Mouse (Mus musculus) limb, embryonic 12.5 days (tissue): ENCODE results near the gene Rb1. TPM values are rescaled to one million over a fixed set of nuclear protein-coding genes. Genes with fewer than 3 reads are reported as not detected.

ENCODE experiments used
- ATAC-seq: fragments of 200-750 bp; cut with Nextera tagmentation; 2 replicates; pipeline ENCODE4 v1.8.0; 2017; ENCODE audit warnings: low read depth, moderate TSS enrichment; ENCODE audit not compliant: insufficient number of reproducible peaks, insufficient read depth, low FRiP score, low TSS enrichment
- H3K27ac ChIP-seq: fragments of 300-500 bp; sonication (generic); 2 replicates; pipeline ENCODE4 v1.5.1; 2016; ENCODE audit warnings: mild to moderate bottlenecking, moderate library complexity
- H3K27me3 ChIP-seq: fragments of 300-500 bp; sonication (generic); 2 replicates; pipeline ENCODE4 v1.6.1; 2016; ENCODE audit warnings: mild to moderate bottlenecking, moderate library complexity
- H3K36me3 ChIP-seq: fragments of 300-500 bp; sonication (generic); 2 replicates; pipeline ENCODE4 v1.6.1; 2016; ENCODE audit warnings: mild to moderate bottlenecking, moderate library complexity
- H3K4me1 ChIP-seq: fragments of 300-500 bp; sonication (generic); replicated peaks from 2 replicates; pipeline ENCODE4 v1.6.1; 2016
- H3K4me2 ChIP-seq: fragments of 300-500 bp; sonication (generic); 2 replicates; pipeline ENCODE4 v1.6.1; 2016; ENCODE audit warnings: mild to moderate bottlenecking, moderate library complexity
- H3K4me3 ChIP-seq: fragments of 300-500 bp; sonication (generic); replicated peaks from 2 replicates; pipeline ENCODE4 v1.5.1; 2016; ENCODE audit warnings: mild to moderate bottlenecking
- H3K9ac ChIP-seq: fragments of 300-500 bp; sonication (generic); replicated peaks from 2 replicates; pipeline ENCODE4 v1.6.1; 2016; ENCODE audit warnings: mild to moderate bottlenecking, moderate library complexity
- H3K9me3 ChIP-seq: fragments of 300-500 bp; sonication (generic); 2 replicates; pipeline ENCODE4 v1.6.1; 2016; ENCODE audit warnings: mild to moderate bottlenecking, moderate library complexity
- WGBS: fragments of 180-500 bp; shearing (Covaris S2); methylation state at CpG from one replicate; pipeline ENCODE4 v1.1.7; 2016; 5-methylcytosine and 5-hydroxymethylcytosine counted together
- polyA plus RNA-seq: library from polyadenylated mRNA; unstranded; fragments of >200 nt; fragmentation: Nextera tagmentation; extraction: Ambion mirVana; gene quantifications from 2 replicates; pipeline ENCODE4 v1.2.1, GENCODE M21; 2016

The Rb1 gene
- polyA plus RNA-seq, 1 experiment from 2014 or later, result 22.2 TPM

DNA sequence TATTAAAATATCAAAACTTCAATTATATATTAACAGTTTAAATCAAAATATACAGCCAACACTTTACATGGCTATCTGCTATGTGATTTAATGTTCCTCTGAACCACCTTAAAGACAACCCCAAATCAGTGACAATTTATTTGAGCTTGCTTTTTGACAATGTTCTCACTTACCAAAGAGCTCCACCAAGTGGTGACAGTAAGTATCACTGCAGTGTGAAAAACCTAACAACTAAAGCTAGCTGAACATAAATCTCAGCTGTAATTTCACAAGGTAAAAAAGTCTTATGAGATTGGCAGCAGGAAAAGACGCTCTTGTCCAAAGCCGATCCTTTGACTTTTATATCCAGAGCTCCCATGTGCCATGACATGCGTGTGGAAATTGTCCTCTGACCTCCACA lies 22.4 kb downstream of the Rb1 start:
- WGBS, result 38% methylated on average over 3 of the region's 3 CpGs
- Histone ChIP-seq H3K27ac (no peak overlapping the region), H3K4me3 (no peak overlapping the region), H3K27me3 (no peaks in the 10 kb centered on the region), H3K4me1 (no peaks in the 10 kb centered on the region), H3K4me2 (no peak overlapping the region), H3K9ac (no peak overlapping the region), H3K9me3 (no peaks in the 10 kb centered on the region), H3K36me3 (no peaks in the 10 kb centered on the region)
- no peak for ATAC-seq

DNA sequence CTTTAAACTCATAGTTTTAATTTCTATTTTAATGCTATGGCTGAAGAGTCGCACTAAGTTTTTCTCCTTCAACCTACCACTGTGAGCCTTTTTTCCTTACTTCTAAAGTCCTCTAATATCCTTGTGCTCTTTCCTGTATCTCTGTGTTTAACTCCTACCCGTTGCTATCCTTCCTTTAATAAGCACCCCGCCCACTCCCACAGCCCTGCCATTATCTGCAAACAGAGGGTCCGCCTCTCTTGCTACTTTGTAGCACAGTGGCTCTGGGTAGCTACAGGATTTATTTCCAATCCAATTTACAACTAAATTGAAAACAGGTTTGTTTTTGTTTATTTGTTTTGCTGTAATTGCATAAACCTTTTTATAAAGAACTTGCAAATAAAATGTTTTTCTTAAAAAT lies 23.8 kb downstream of the Rb1 start:
- ATAC-seq, result no peak
- H3K36me3 ChIP-seq, result no peaks in the 10 kb centered on the region
- no peak overlapping the region for H3K27ac ChIP-seq
- no peak overlapping the region for H3K9ac ChIP-seq
- WGBS, result 59% methylated on average over 4 of the region's 4 CpGs
- no peaks in the 10 kb centered on the region for H3K4me1 ChIP-seq
- H3K27me3 ChIP-seq, result no peaks in the 10 kb centered on the region
- no peak overlapping the region for H3K4me2 ChIP-seq
- no peak overlapping the region for H3K4me3 ChIP-seq
- H3K9me3 ChIP-seq, result no peaks in the 10 kb centered on the region

DNA sequence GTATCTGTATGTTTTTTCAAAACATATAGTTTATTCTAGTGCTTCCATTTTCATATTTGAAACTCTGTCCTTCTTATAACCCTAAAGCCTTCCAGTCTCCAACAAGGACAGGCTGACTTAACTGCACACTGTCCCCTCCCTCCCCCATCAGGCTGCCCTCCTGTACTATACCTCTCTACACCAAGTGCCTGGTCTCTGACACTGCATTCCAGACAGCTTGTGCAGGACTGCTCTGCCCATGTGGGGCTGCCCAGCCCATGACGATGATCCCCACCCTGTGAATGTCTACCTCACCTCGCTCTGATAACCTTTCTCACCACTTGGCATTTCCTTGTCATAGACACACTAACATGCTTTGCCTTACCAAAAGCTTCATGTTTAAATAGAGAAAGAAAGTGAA lies 30.1 kb downstream of the Rb1 start:
- Histone ChIP-seq H3K9ac (no peak overlapping the region), H3K36me3 (no peaks in the 10 kb centered on the region), H3K9me3 (no peaks in the 10 kb centered on the region), H3K27me3 (no peaks in the 10 kb centered on the region), H3K4me2 (no peak overlapping the region), H3K27ac (no peak overlapping the region), H3K4me1 (no peaks in the 10 kb centered on the region), H3K4me3 (no peak overlapping the region)
- ATAC-seq, result no peak
- 84% methylated on average over 2 of the region's 2 CpGs for WGBS

DNA sequence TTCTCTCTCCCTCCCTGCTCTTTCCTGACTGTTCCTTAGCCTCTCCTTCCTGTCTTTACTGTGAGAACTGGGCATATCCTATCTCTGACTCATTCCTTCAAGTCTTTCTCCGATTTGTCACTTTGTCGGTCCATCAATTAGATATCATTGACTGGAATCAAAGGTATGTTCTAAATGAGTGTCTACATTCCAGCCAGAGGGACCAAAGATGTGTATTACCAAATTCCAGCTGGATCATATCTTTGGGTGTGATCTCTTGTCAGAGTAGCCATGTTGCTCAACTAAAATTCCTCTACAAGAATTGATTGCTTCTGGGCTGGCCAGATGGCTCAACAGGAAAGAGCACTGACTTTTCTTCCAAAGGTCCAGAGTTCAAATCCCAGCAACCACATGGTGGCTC lies 32.0 kb downstream of the Rb1 start:
- no peak overlapping the region for H3K4me3 ChIP-seq
- H3K27ac ChIP-seq, result no peak overlapping the region
- no peaks in the 10 kb centered on the region for H3K4me1 ChIP-seq
- WGBS, result 97% methylated on average over 2 of the region's 2 CpGs
- H3K4me2 ChIP-seq, result no peak overlapping the region
- no peaks in the 10 kb centered on the region for H3K36me3 ChIP-seq
- no peak for ATAC-seq
- H3K27me3 ChIP-seq, result no peaks in the 10 kb centered on the region
- no peak overlapping the region for H3K9ac ChIP-seq
- H3K9me3 ChIP-seq, result no peaks in the 10 kb centered on the region

DNA sequence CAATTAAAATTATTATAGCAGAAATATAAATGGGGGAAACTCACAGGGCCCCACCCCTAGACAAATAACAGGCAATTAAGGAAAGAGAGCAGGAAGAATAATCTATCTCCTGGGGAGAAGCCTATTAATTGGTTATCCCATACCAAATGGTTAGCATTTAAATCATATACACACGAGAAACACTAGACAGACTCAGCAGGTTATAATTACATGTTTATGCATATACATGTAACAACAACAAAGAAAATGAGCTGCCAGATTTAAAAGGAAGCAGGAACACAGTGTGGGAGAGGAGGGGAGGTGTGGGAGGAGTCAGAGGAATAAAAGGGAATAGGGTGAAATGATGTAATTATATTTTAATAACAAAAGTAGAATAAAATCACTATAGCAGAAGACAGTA lies 33.2 kb downstream of the Rb1 start:
- Histone ChIP-seq H3K27ac (no peak overlapping the region), H3K36me3 (no peaks in the 10 kb centered on the region), H3K4me2 (no peak overlapping the region), H3K4me3 (no peak overlapping the region), H3K27me3 (no peaks in the 10 kb centered on the region), H3K9ac (no peak overlapping the region), H3K4me1 (no peaks in the 10 kb centered on the region), H3K9me3 (no peaks in the 10 kb centered on the region)
- no peak for ATAC-seq
- 23% methylated on average over 1 of the region's 1 CpGs for WGBS

DNA sequence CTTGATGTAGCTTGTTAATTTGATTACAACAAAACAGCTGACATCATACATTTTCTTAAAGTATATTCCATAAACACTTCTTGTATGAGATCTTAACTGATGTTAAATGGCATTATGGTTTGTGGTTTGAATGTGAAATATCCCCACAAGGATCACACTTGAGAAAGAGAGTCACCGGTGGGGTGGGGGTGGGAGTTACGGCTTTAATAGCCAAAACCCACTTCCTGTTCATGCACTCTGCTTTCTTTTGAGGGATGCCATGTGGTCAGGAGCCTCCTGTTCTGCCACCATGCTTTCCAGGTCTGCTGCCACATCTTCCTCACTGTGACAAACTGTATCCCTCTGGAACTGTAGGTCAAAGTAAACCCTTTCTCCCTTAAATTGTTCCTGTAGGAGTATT lies 35.7 kb downstream of the Rb1 start:
- ATAC-seq, result no peak
- Histone ChIP-seq H3K4me2 (no peak overlapping the region), H3K9ac (no peak overlapping the region), H3K9me3 (no peaks in the 10 kb centered on the region), H3K36me3 (no peaks in the 10 kb centered on the region), H3K4me1 (no peaks in the 10 kb centered on the region), H3K27me3 (no peaks in the 10 kb centered on the region), H3K27ac (no peak overlapping the region), H3K4me3 (no peak overlapping the region)
- WGBS, result 83% methylated on average over 2 of the region's 2 CpGs

DNA sequence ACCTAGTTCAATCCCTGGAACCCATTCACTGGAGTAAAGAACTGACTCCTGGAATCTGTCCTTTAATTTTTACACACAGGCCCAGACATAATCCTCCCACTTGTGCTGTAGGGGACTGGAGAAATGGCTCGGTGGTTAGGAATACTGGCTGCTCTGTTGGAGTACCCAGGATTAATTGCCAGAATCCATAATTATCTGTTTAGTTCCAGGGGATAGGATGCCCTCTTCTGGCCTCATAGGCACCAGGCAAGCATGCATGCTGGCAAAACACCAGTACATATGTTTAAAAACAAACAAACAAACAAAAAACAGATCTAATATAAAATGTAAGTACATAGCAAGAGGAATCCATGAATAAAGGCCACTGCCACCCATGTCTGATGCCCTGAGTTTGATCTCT lies 44.6 kb downstream of the Rb1 start:
- Histone ChIP-seq H3K27ac (no peak overlapping the region), H3K4me1 (no peaks in the 10 kb centered on the region), H3K9me3 (no peaks in the 10 kb centered on the region), H3K9ac (no peak overlapping the region), H3K4me2 (no peak overlapping the region), H3K27me3 (no peaks in the 10 kb centered on the region), H3K4me3 (no peak overlapping the region), H3K36me3 (no peaks in the 10 kb centered on the region)
- no peak for ATAC-seq
- 10% methylated on average over 1 of the region's 1 CpGs for WGBS

DNA sequence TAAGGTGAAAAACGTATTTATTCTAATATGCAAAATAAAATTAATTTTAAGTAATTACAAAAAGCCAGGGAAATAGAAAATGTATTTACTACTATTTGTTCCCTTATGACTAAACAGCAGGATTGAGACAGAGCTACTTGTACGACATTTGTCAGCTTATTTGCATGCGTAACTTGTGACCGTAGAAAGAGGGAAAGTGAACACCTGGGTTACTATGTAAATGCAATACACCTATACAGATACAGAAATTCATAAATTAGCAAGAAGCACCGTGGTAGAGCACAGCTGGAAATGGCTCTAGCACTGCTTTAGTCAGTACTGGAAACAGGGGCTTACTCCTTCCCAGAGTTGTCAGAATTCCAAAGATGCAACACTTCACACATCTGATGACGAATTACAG lies 46.5 kb downstream of the Rb1 start:
- H3K9ac ChIP-seq, result no peak overlapping the region
- no peak overlapping the region for H3K4me2 ChIP-seq
- no peaks in the 10 kb centered on the region for H3K27me3 ChIP-seq
- H3K4me3 ChIP-seq, result no peak overlapping the region
- no peak overlapping the region for H3K27ac ChIP-seq
- WGBS, result 82% methylated on average over 6 of the region's 6 CpGs
- no peaks in the 10 kb centered on the region for H3K4me1 ChIP-seq
- ATAC-seq, result no peak
- no peaks in the 10 kb centered on the region for H3K9me3 ChIP-seq
- no peaks in the 10 kb centered on the region for H3K36me3 ChIP-seq

DNA sequence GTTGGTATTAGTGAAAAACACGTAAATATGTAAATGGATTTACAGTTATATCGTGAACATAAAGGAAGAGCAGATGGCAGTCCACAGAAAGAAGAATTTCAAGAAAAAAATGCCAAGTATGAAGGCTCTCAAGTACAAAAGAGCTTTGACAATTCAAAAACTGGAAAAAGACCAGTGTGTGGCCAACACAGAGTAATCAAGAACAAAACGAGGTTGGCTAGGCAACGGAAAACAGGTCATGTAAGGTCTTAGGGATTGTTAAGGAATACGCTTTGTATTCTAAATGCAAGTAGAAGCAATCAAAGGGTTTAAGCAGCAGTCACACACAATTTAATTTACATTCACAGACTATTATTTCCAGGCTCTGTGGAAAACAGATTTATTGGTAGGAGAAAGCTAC lies 53.8 kb downstream of the Rb1 start:
- no peak for ATAC-seq
- Histone ChIP-seq H3K4me1 (no peaks in the 10 kb centered on the region), H3K4me3 (no peak overlapping the region), H3K36me3 (no peaks in the 10 kb centered on the region), H3K4me2 (no peak overlapping the region), H3K9me3 (no peaks in the 10 kb centered on the region), H3K9ac (no peak overlapping the region), H3K27me3 (no peaks in the 10 kb centered on the region), H3K27ac (no peak overlapping the region)
- 73% methylated on average over 5 of the region's 5 CpGs for WGBS

DNA sequence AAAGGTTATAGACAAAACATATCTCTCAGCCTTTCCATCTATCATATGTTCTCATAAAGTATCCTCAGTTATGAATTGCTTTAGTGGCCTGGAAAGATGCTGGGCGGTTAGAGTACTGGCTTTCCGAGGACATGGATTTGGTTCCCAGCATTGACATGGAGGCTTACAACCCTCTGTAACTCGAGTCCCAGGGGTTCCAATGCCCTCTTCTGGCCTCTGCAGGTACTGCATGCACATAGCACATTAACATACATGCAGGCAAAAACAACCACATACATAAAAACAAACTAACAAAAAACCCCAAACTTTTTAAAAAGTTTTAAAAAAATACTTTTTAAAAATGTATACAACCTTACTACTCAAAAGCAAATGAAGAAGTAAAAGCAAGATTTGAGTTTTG lies 59.5 kb downstream of the Rb1 start:
- Histone ChIP-seq H3K27me3 (no peaks in the 10 kb centered on the region), H3K4me3 (no peak overlapping the region), H3K36me3 (peaks cover 14% of the 10 kb centered on the region), H3K27ac (no peak overlapping the region), H3K4me1 (0 out of 2 replicates have a peak, but pooled peaks cover 5% of the 10 kb centered on the region), H3K4me2 (no peak overlapping the region), H3K9ac (no peak overlapping the region), H3K9me3 (peaks cover 13% of the 10 kb centered on the region)
- ATAC-seq, result no peak
- 79% methylated on average over 3 of the region's 3 CpGs for WGBS

DNA sequence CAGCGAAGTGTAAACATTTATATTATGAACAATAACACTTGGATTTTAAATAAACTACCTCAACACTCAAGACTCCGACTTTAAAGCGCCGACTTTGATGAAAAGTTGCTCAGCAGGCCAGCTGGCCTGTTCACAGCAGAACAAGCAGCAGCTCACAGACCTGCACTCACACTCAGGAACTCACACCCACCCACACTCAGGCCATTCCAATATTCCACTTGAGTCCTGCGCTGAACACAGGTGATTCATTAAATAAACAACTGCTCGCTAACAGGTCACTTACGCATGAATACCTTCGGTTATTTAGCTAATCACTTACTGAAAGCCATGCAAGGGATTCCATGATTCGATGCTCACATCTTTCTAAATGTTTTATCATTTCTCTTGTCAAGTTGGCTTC lies 63.4 kb downstream of the Rb1 start:
- Histone ChIP-seq H3K36me3 (peaks cover 14% of the 10 kb centered on the region), H3K4me3 (no peak overlapping the region), H3K9ac (no peak overlapping the region), H3K27me3 (no peaks in the 10 kb centered on the region), H3K27ac (no peak overlapping the region), H3K4me1 (peaks cover 17% of the 10 kb centered on the region), H3K4me2 (no peak overlapping the region), H3K9me3 (peaks cover 13% of the 10 kb centered on the region)
- ATAC-seq, result no peak
- WGBS, result 86% methylated on average over 9 of the region's 9 CpGs

DNA sequence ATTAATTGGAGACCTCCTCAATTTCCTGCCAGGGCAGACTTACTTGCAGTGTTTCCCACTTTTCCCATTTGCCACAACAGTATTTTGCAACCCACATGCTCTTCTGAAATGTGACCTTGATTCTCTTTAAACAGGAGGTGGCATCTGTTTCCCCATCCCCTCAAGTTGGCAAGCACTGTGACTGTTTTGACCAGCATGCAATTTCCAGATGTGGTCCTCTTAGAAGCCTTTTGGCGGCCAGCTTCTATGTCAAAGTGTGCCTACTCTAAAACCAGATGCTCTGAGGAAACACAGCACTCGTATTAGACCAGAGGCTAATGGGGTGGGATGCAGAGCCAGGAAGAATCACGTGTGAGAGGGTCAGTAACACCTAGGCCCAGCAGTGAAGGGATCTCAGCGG lies 67.4 kb downstream of the Rb1 start:
- peaks cover 13% of the 10 kb centered on the region for H3K4me1 ChIP-seq
- H3K9ac ChIP-seq, result no peak overlapping the region
- no peak; the same call in 1 of the 2 replicates for ATAC-seq
- no peaks in the 10 kb centered on the region for H3K27me3 ChIP-seq
- no peak overlapping the region for H3K27ac ChIP-seq
- no peaks in the 10 kb centered on the region for H3K9me3 ChIP-seq
- 13% methylated on average over 4 of the region's 4 CpGs for whole genome bisulfite sequencing
- peaks cover 3% of the 10 kb centered on the region; the same call in 1 of the 2 replicates for H3K36me3 ChIP-seq
- H3K4me3 ChIP-seq, result no peak overlapping the region
- no peak overlapping the region for H3K4me2 ChIP-seq
